Mouse (Mus musculus) heart, embryonic 16.5 days (tissue): ENCODE data around the gene Ppp1r16b. TPM values are rescaled to one million over a fixed set of nuclear protein-coding genes. Genes with fewer than 3 reads are reported as not detected.

Source experiments
- ATAC-seq: fragments of 200-750 bp; cut with Nextera tagmentation; replicated peaks from 2 replicates; pipeline ENCODE4 v1.8.0; 2017; ENCODE audit warnings: moderate number of reproducible peaks; ENCODE audit not compliant: insufficient read depth, low FRiP score; ENCODE audit errors: extremely low read depth
- H3K27ac ChIP-seq: fragments of 300-500 bp; sonication (generic); 2 replicates; pipeline ENCODE4 v1.5.1; 2014; ENCODE audit warnings: mild to moderate bottlenecking, low read length, control low read depth, moderate library complexity
- H3K27me3 ChIP-seq: fragments of 300-500 bp; sonication (generic); 2 replicates; pipeline ENCODE4 v1.6.1; 2014; ENCODE audit warnings: low read length, mixed read lengths; ENCODE audit not compliant: control insufficient read depth, insufficient read depth
- H3K36me3 ChIP-seq: fragments of 300-500 bp; sonication (generic); 2 replicates; pipeline ENCODE4 v1.6.1; 2014; ENCODE audit not compliant: control insufficient read depth, insufficient read depth
- H3K4me1 ChIP-seq: fragments of 300-500 bp; sonication (generic); 2 replicates; pipeline ENCODE4 v1.6.1; 2014; ENCODE audit warnings: low read length, mixed read lengths; ENCODE audit not compliant: control insufficient read depth, insufficient read depth
- H3K4me2 ChIP-seq: fragments of 300-500 bp; sonication (generic); 2 replicates; pipeline ENCODE4 v1.6.1; 2014; ENCODE audit warnings: low read depth, mild to moderate bottlenecking, control low read depth, low read length
- H3K4me3 ChIP-seq: fragments of 300-500 bp; sonication (generic); 2 replicates; pipeline ENCODE4 v1.5.1; 2014; ENCODE audit warnings: mild to moderate bottlenecking, control low read depth, low read length
- H3K9ac ChIP-seq: fragments of 300-500 bp; sonication (generic); 2 replicates; pipeline ENCODE4 v1.6.1; 2014; ENCODE audit warnings: low read length, control low read depth
- H3K9me3 ChIP-seq: fragments of 300-500 bp; sonication (generic); replicated peaks from 2 replicates; pipeline ENCODE4 v1.6.1; 2016; ENCODE audit warnings: low read length; ENCODE audit not compliant: control insufficient read depth
- WGBS: fragments of 180-500 bp; shearing (Covaris S2); extraction: QIAGEN DNeasy Blood & Tissue Kit; methylation state at CpG from one replicate; pipeline ENCODE4 v1.1.7; 2014; 5-methylcytosine and 5-hydroxymethylcytosine counted together
- polyA plus RNA-seq: library from polyadenylated mRNA; unstranded; fragments of >200 nt; fragmentation: Nextera tagmentation; extraction: Ambion mirVana; gene quantifications from 2 replicates; pipeline ENCODE4 v1.2.1, GENCODE M21; 2015

The Ppp1r16b gene
- polyA plus RNA-seq, 1 experiment from 2014 or later, result 8.2 TPM

DNA sequence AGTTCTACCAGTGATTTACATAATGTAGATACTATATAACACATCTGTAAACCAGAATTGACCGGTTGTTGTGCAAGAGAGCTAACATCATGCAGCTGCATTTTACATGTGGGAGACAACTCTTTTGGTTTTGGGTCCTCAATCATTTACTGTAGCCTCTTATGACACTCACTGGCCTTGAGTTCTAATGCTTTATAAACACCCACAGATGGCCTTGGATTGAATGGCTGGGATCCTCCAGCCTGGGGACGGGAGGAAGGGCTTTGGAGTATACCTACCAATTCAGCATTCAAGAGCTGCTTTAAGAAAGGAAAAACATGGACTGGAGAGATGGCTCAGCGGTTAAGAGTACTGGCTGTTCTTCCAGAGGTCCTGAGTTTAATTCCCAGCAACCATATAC, 5.9 kb upstream of the Ppp1r16b start:
- 63% methylated on average over 3 of the region's 3 CpGs for WGBS
- H3K36me3 ChIP-seq, result no peaks in the 10 kb centered on the region
- no peaks in the 10 kb centered on the region for H3K9me3 ChIP-seq

DNA sequence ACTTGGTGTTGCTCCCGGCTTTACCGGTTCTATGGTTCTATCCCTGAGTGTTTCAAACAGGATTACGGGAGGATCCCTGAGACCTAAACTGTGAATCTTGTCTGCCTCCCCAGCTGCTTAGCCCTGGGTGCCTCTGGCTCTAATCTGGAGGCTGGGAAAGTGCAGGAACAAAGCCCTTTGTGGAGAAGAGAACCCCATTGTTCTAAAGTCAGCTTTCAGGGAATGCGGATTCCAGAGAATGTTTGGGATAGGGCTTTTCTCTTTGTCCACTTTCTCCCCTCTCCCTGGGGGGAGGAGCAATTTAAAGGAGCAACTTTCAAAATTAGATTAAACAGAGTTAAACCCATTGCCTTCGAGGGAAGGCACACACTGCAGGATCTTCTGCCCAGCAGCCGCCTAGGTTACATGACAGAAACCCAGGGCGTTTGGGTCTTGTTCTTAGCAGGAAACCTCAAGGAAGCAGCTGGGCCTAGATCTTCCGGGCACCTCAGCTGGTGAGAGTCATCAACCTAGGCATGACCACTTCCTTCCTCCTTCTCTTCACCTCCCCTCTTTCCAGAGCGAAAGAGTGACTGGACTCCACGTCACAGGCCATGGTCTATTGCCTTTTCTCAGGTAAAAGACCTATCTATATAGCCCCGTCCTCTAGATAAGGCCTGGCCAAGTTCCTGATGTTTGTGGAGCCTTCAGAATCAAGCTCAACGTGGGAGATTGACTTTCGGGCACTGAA, 1.0 kb downstream of the Ppp1r16b start:
- peaks cover 9% of the 10 kb centered on the region; the same call in 1 of the 2 replicates for H3K4me1 ChIP-seq
- no peak for ATAC-seq
- H3K4me2 ChIP-seq, result peak overlapping the region; percentile 91
- no peak overlapping the region; the same call in 1 of the 2 replicates for H3K4me3 ChIP-seq
- H3K27me3 ChIP-seq, result peaks cover 32% of the 10 kb centered on the region
- no peak overlapping the region for H3K9ac ChIP-seq
- H3K9me3 ChIP-seq, result no peaks in the 10 kb centered on the region
- H3K27ac ChIP-seq, result 0 out of 2 replicates have a peak overlapping the region, but pooled peaks have one; percentile 25
- H3K36me3 ChIP-seq, result no peaks in the 10 kb centered on the region
- 45% methylated on average over 13 of the region's 13 CpGs for WGBS

More for the DNA sequence above, 5.9 kb upstream of the Ppp1r16b start:
- Histone ChIP-seq H3K4me3 (no peak overlapping the region), H3K27ac (no peak overlapping the region), H3K4me2 (no peak overlapping the region), H3K9ac (no peak overlapping the region), H3K4me1 (peaks cover 4% of the 10 kb centered on the region; the same call in 1 of the 2 replicates), H3K27me3 (no peaks in the 10 kb centered on the region)
- no peak; the same call in 1 of the 2 replicates for ATAC-seq

GRCm38 (mm10) chr2:158667022-158667670, 1.9 kb downstream of the Ppp1r16b start:
- Histone ChIP-seq H3K4me1 (peaks cover 9% of the 10 kb centered on the region; the same call in 1 of the 2 replicates), H3K27me3 (peaks cover 32% of the 10 kb centered on the region), H3K4me2 (peak overlapping the region; percentile 91), H3K9me3 (no peaks in the 10 kb centered on the region), H3K9ac (peak overlapping the region; percentile 68), H3K36me3 (no peaks in the 10 kb centered on the region), H3K4me3 (peak overlapping the region; percentile 66), H3K27ac (peak overlapping the region; percentile 64)
- WGBS, result under 1% methylated on average over 47 of the region's 47 CpGs
- peak; percentile 73 for ATAC-seq

- Histone ChIP-seq H3K36me3 (no peaks in the 10 kb centered on the region), H3K27me3 (peaks cover 32% of the 10 kb centered on the region), H3K9me3 (no peaks in the 10 kb centered on the region), H3K4me1 (peaks cover 13% of the 10 kb centered on the region; the same call in 1 of the 2 replicates), H3K9ac (peak overlapping the region; percentile 68), H3K4me2 (peak overlapping the region; percentile 91), H3K27ac (peak overlapping the region; percentile 64), H3K4me3 (peak overlapping the region; percentile 66)
- ATAC-seq, result peak; percentile 9; the same call in 1 of the 2 replicates
- WGBS, result under 1% methylated on average over 54 of the region's 54 CpGs
Observed at GRCm38 (mm10) chr2:158667671-158668432, 2.7 kb downstream of the Ppp1r16b start.

- H3K9me3 ChIP-seq, result no peaks in the 10 kb centered on the region
- peak overlapping the region; percentile 91 for H3K4me2 ChIP-seq
- no peaks in the 10 kb centered on the region for H3K36me3 ChIP-seq
- peaks cover 32% of the 10 kb centered on the region for H3K27me3 ChIP-seq
- H3K9ac ChIP-seq, result peak overlapping the region; percentile 68
- peak overlapping the region; percentile 64; the same call in 1 of the 2 replicates for H3K27ac ChIP-seq
- WGBS, result 14% methylated on average over 23 of the region's 23 CpGs
- H3K4me3 ChIP-seq, result peak overlapping the region; percentile 66
- peaks cover 17% of the 10 kb centered on the region for H3K4me1 ChIP-seq
- no peak for ATAC-seq
Observed at GRCm38 (mm10) chr2:158668433-158669010, 3.3 kb downstream of the Ppp1r16b start.

- H3K27me3 ChIP-seq, result peaks cover 32% of the 10 kb centered on the region
- H3K27ac ChIP-seq, result peak overlapping the region; percentile 52
- no peaks in the 10 kb centered on the region for H3K36me3 ChIP-seq
- WGBS, result 57% methylated on average over 13 of the region's 13 CpGs
- peaks cover 26% of the 10 kb centered on the region for H3K4me1 ChIP-seq
- H3K4me2 ChIP-seq, result peak overlapping the region; percentile 91
- ATAC-seq, result no peak
- H3K9ac ChIP-seq, result no peak overlapping the region
- H3K9me3 ChIP-seq, result no peaks in the 10 kb centered on the region
- H3K4me3 ChIP-seq, result peak overlapping the region; percentile 66; the same call in 1 of the 2 replicates
Observed at GRCm38 (mm10) chr2:158669199-158670195, 4.3 kb downstream of the Ppp1r16b start.

DNA sequence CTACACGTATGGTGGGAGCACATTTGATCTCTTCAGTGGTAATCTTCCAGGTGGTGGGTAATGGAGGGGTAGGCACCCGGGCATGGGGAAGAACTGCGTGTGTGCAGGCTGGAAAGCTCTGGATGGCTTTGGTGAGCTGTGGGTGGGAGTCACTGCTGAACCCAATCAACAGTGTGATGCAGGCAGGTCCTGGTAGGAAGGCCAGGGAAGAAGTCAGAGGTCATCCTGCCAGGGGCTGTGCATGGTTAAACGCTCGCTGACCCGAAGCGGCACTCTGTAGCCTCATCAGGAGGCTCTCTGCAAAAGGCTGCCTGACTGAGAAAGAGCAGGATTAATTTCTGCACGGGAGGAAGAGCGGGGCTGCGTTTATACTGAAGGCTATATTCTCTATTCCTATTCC, 5.4 kb downstream of the Ppp1r16b start:
- Histone ChIP-seq H3K9ac (no peak overlapping the region), H3K4me1 (peaks cover 26% of the 10 kb centered on the region), H3K27ac (no peak overlapping the region), H3K4me3 (no peak overlapping the region), H3K36me3 (no peaks in the 10 kb centered on the region), H3K9me3 (no peaks in the 10 kb centered on the region), H3K4me2 (no peak overlapping the region; the same call in 1 of the 2 replicates), H3K27me3 (peaks cover 30% of the 10 kb centered on the region)
- 67% methylated on average over 10 of the region's 10 CpGs for WGBS
- no peak for ATAC-seq

DNA sequence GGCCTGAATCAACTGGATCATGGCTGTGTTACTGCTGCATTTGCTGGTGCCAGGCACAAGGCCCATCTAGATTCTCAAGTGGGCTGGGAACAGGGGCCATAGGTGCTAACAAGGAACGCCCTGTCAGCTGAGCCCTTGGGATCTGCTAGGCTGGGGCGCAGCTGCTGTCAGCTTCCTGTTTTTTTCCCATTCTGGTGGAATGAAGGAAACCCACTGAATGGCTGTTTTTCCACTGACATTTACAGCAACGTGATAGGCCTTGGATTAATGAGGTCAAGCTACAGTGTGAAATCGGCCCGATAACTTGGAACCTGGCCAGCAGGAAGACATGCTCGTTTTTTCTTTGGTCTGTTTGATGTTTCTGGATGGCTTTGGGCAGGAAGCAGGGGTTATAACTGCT, 7.6 kb downstream of the Ppp1r16b start:
- H3K4me1 ChIP-seq, result peaks cover 20% of the 10 kb centered on the region
- H3K27me3 ChIP-seq, result peaks cover 17% of the 10 kb centered on the region
- H3K9me3 ChIP-seq, result no peaks in the 10 kb centered on the region
- H3K4me3 ChIP-seq, result no peak overlapping the region
- H3K4me2 ChIP-seq, result no peak overlapping the region
- H3K36me3 ChIP-seq, result no peaks in the 10 kb centered on the region
- ATAC-seq, result peak; percentile 52
- 32% methylated on average over 6 of the region's 6 CpGs for WGBS
- H3K27ac ChIP-seq, result peak overlapping the region; percentile 79
- H3K9ac ChIP-seq, result no peak overlapping the region
